Mouse (Mus musculus): ENCODE data around the gene Cacna1s. TPM values are rescaled to one million over a fixed set of nuclear protein-coding genes. Genes with fewer than 3 reads are reported as not detected.

Gene Cacna1s
- 68.4 and 95.7 TPM in 2 replicates for polyA plus RNA-seq (2015; fragmentation: Nextera tagmentation; extraction: Ambion mirVana)

DNA sequence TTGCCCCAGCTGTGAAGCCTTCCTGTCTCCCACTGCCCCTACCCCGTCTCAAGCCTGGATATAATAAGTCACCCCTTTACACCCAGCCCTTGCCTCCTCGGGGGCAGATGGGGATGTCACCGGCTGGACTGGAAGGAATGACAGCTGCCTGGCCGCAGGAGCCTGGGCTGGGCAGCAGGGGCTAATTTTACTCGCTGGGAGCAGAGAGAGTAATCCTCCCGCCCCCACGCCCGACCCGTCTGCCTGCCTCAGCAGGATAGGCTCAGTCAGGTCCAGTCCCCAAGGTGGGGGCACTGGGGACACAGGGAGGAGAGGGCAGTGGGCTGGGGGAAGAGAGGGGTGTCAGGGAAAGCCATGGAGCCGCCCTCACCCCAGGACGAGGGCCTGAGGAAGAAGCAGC is at the start of gene Cacna1s:
Gene Cacna1s (plus strand): TSS at position 204 of the 400 bp plus-strand sequence.

DNA sequence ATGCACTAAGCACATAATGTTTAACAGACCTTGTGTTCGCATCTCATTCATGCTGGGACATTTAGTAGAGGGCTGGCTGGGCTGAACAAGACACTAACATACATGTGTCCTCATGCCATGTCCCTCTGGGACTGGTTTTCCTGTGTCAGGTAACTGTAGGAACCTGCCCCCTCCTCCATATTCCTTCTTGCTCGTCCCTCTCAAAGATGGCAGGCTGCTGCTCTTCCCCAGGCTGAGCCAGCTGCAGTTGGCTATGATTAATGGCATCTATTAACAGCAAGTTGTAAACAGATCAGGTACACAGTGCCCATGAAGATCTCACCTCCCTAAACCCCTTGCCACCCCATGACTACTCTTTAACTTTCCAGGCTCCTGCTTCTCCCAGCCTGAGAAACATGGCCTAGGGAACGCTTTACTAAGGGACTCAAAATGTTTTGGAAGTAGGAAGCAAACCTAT is 46.2 kb upstream of the Cacna1s start, which contains the start of gene Igfn1:
Gene Igfn1 (minus strand): TSS at position 51 of the 457 bp plus-strand sequence.

GRCm38 (mm10) chr1:136007211-136008158 is 45.1 kb upstream of the Cacna1s start, which contains the start of gene Tmem9:
Gene Tmem9 (plus strand): TSS chr1:136008150.

DNA sequence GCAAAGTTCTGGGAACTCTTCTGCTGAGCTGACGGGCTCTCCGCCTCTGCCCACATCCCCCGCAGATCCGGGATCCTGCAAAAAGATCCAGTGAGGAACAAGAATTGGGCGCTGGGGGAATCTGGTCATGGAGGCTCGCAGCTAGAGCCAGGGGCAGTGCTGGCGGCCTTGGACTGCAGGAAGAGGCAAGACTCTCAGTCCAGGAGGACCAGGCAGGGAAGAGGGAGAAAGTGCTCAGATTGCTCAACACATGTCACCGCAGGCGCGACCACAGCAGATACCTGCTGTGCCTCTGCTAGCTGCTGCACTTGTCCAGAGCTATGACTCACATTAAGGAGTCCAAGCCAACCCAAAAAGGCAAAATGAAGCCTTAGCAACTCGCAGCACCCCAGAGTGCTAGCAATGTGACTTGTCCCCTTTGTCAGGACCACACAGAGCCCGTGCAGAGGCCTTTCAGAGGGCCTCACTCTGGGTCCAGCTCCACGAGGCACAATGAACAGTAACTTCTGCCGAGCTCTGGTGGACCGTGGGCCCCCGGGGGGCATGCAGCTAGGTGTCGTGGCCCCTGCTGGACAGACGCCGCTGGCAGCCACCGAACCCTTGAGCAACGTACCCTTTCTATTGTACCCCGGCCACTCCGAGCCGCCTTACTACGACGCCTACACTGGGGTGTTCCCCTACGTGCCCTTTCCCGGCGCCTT is 2.1 kb upstream of the Cacna1s start, which contains the start of gene Ascl5:
Gene Ascl5 (plus strand): TSS at position 493 of the 701 bp plus-strand sequence.

GRCm38 (mm10) chr1:136130951-136131558 is 78.5 kb downstream of the Cacna1s start, which contains the start of gene Kif21b:
Gene Kif21b (plus strand): TSS chr1:136131389.

Other genes with a start within 250 kb of the Cacna1s start
- gene Lad1, start 234.2 kb upstream of the Cacna1s start, polyA plus RNA-seq (2015; fragmentation: Nextera tagmentation; extraction: Ambion mirVana) = 0.31 and 3.2 TPM in 2 replicates
- 356 and 391 TPM in 2 replicates for gene Tnnt2, start 216.4 kb upstream of the Cacna1s start, polyA plus RNA-seq (2015; fragmentation: Nextera tagmentation; extraction: Ambion mirVana)
- gene Pkp1, start 133.5 kb upstream of the Cacna1s start, polyA plus RNA-seq (2015; fragmentation: Nextera tagmentation; extraction: Ambion mirVana) = 0.09 and 3.9 TPM in 2 replicates
- gene Igfn1, start 46.4 kb upstream of the Cacna1s start, polyA plus RNA-seq (2015; fragmentation: Nextera tagmentation; extraction: Ambion mirVana) = 0.13 and 0.28 TPM in 2 replicates
- 70.8 and 75.0 TPM in 2 replicates for gene Tmem9, start 44.6 kb upstream of the Cacna1s start, polyA plus RNA-seq (2015; fragmentation: Nextera tagmentation; extraction: Ambion mirVana)
- gene Ascl5, start 1.9 kb upstream of the Cacna1s start, polyA plus RNA-seq (2015; fragmentation: Nextera tagmentation; extraction: Ambion mirVana) = not detected in 2 replicates
- gene Kif21b, start 78.6 kb downstream of the Cacna1s start, polyA plus RNA-seq (2015; fragmentation: Nextera tagmentation; extraction: Ambion mirVana) = 0.26 and 0.48 TPM in 2 replicates
- gene Mroh3, start 160.1 kb downstream of the Cacna1s start, polyA plus RNA-seq (2015; fragmentation: Nextera tagmentation; extraction: Ambion mirVana) = not detected in 2 replicates
- 0.10 and 0.52 TPM in 2 replicates for gene Inava, start 181.5 kb downstream of the Cacna1s start, polyA plus RNA-seq (2015; fragmentation: Nextera tagmentation; extraction: Ambion mirVana)
- gene Gpr25, start 208.1 kb downstream of the Cacna1s start, polyA plus RNA-seq (2015; fragmentation: Nextera tagmentation; extraction: Ambion mirVana) = not detected in 2 replicates